Mouse (Mus musculus): ENCODE measurements at regions not wholly inside any gene's neighbourhood (a gene's known extent, or its start where the extent isn't known, plus 50 kb on each side); places are given as distances from the start of the nearest gene placed in this dataset.

DNA sequence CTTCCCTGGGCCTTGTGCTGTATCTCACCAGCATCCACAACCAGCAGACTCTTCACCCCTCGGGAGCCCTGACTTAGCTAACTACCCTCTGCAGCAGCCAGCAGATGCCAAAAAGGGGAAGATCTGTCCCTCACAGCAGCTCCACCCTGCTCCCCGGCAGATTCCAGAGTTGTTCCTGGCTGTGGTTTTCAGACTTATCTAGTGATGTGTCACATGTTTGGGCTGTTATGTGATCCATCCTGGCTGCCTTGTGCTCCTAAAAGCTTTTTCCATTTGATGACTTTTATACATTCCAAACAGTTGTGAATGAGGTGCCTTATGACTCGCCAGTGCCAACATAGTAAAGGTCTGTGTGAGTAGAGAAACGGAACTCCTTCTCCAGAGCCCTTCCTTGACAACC lies 250.6 kb upstream of the Paip1 start:
- Histone ChIP-seq H3K9me3 (ENCODE audit: control insufficient read depth, low read length) (no peaks in the 10 kb centered on the region), H3K4me1 (ENCODE audit: control insufficient read depth, insufficient read depth, low read length) (no peaks in the 10 kb centered on the region), H3K27ac (ENCODE audit: low read length) (no peak overlapping the region), H3K27me3 (replicated peaks; ENCODE audit: control insufficient read depth, insufficient read depth, low read length) (no peaks in the 10 kb centered on the region), H3K4me3 (ENCODE audit: low read length) (no peak overlapping the region), H3K36me3 (ENCODE audit: control insufficient read depth, insufficient read depth, low read length) (no peaks in the 10 kb centered on the region), H3K4me2 (ENCODE audit: low read depth, low read length) (no peak overlapping the region), H3K9ac (ENCODE audit: low read depth, low read length) (no peak overlapping the region)
- WGBS = 72% methylated on average over 4 of the region's 4 CpGs
- ATAC-seq = no peak

DNA sequence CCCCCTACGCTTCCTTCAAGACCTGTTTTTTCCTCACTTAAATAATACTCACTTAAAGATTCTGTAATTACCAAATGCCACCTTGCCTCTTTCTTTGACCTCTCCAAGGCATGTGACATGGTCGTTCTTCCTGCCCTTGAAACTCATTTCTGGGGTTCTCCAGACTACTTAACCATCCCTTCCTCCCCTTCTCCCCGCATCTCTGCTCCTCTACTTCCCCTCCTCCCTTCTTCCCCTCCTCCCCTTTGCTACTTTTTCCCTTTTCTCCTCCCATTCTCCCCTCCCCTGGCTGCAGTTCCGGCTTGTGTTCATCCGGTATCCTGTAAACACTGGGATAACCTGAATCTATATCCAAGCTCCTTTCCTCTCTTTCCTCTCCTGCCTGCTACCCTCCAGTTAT lies 250.2 kb upstream of the Paip1 start:
- no peaks in the 10 kb centered on the region for H3K4me1 ChIP-seq (ENCODE audit: control insufficient read depth, insufficient read depth, low read length)
- ATAC-seq = no peak

DNA sequence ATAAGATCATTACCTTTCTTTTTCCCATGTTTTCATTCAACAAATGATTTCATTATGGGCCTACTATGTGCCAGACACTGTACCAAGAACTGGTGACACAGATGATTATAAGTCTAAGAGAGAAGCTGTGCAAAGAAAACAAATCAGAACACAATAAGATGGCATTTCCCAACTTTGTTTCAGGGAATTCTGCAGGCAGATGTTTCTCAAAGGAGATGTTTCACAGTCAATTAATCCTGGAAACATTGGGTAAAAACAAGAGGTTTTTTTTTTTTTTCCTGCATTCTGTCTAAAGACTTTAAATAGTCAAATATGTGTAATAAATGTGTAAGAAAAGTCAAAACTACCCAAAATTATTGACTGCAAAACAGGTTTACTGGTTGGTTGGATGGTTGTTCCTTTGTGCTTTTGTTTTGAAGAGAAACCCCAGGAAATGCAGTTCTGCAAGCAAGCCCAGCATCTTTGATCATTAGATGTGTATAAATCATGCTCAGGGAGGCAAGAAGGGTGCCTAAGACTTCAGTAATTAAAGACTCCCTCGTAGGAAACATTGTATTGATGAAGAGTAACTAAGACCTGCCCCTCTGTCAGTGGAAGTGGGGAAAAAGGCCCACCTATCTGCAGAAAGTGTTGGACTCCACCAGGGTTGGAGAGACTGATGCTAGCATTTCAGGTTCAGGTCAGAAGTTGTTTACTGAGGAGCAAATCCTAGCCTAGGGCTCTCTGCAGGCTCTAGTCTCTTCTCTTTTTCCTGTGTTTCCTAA lies 249.1 kb upstream of the Paip1 start:
- Histone ChIP-seq H3K4me2 (ENCODE audit: low read depth, low read length) (no peak overlapping the region), H3K9me3 (ENCODE audit: control insufficient read depth, low read length) (no peaks in the 10 kb centered on the region), H3K4me3 (ENCODE audit: low read length) (no peak overlapping the region), H3K9ac (ENCODE audit: low read depth, low read length) (no peak overlapping the region), H3K27me3 (replicated peaks; ENCODE audit: control insufficient read depth, insufficient read depth, low read length) (no peaks in the 10 kb centered on the region), H3K4me1 (ENCODE audit: control insufficient read depth, insufficient read depth, low read length) (no peaks in the 10 kb centered on the region), H3K36me3 (ENCODE audit: control insufficient read depth, insufficient read depth, low read length) (no peaks in the 10 kb centered on the region), H3K27ac (ENCODE audit: low read length) (no peak overlapping the region)
- 31% methylated on average over 1 of the region's 1 CpGs for WGBS
- no peak for ATAC-seq

More for the DNA sequence above, 250.2 kb upstream of the Paip1 start:
- Histone ChIP-seq H3K9me3 (ENCODE audit: control insufficient read depth, low read length) (no peaks in the 10 kb centered on the region), H3K27ac (ENCODE audit: low read length) (no peak overlapping the region), H3K9ac (ENCODE audit: low read depth, low read length) (no peak overlapping the region), H3K36me3 (ENCODE audit: control insufficient read depth, insufficient read depth, low read length) (no peaks in the 10 kb centered on the region), H3K4me2 (ENCODE audit: low read depth, low read length) (no peak overlapping the region), H3K4me3 (ENCODE audit: low read length) (no peak overlapping the region), H3K27me3 (replicated peaks; ENCODE audit: control insufficient read depth, insufficient read depth, low read length) (no peaks in the 10 kb centered on the region)
- WGBS = 73% methylated on average over 5 of the region's 5 CpGs

DNA sequence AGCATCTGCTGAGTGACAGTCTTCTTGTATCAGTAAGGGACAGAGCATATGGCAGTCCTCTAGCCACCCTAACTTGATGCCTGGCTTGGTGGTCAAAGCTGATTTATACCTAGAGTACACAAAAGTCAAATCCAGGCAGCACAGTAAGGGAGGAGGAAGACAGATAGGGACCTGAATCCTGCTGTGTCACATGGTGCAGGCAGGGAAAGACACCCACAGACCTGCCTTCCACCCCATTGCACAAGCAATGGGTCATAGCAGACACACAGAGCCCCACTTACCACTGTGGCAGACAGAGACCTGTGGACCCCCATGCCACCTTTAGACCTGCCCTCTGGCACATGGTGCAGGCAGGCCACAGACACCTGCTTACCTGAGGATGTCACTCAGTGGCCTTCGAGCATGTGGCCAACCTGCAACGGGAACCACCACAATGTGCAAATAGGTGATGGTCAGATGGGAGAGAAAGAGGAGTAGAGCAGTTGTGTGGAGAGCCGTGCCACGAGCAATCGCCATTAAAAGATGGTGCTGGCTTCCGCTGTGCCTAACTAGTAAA lies 244.0 kb upstream of the Paip1 start:
- WGBS = 94% methylated on average over 6 of the region's 6 CpGs
- no peak overlapping the region for H3K9ac ChIP-seq (ENCODE audit: low read depth, low read length)
- no peak overlapping the region for H3K27ac ChIP-seq (ENCODE audit: low read length)
- no peaks in the 10 kb centered on the region for H3K9me3 ChIP-seq (ENCODE audit: control insufficient read depth, low read length)
- no peak overlapping the region for H3K4me3 ChIP-seq (ENCODE audit: low read length)
- no peaks in the 10 kb centered on the region for H3K4me1 ChIP-seq (ENCODE audit: control insufficient read depth, insufficient read depth, low read length)
- no peak overlapping the region for H3K4me2 ChIP-seq (ENCODE audit: low read depth, low read length)
- ATAC-seq = no peak
- H3K36me3 ChIP-seq (ENCODE audit: control insufficient read depth, insufficient read depth, low read length) = no peaks in the 10 kb centered on the region
- no peaks in the 10 kb centered on the region for H3K27me3 ChIP-seq (replicated peaks; ENCODE audit: control insufficient read depth, insufficient read depth, low read length)

DNA sequence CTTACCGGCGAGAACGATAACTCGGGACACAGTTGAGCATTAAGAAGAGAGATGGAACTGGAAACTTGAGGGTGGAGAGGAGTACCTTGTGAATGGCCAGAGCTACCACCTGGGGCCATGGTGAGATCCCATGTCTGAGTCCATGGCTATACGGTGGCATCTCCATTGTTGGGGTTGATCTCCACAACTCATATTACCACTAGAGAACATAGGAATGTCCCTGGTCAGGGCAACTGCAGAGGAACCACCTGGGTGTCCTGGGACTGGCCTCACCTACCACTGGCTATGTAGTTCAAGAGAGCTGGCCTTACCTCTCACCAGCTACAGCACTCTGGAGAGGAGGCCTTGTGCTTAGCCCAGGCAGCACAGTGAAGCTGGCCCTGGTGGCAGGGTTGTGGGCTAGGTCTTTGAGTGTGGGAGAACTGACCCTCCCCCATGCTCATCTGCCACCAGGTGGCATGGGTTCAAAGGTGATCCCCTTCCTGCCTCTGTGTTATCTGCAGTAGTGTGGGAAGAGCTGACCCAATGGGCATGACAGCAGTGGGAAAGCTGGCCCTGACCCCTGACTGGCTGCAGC lies 242.7 kb upstream of the Paip1 start:
- no peak overlapping the region for H3K4me2 ChIP-seq (ENCODE audit: low read depth, low read length)
- WGBS = 97% methylated on average over 5 of the region's 5 CpGs
- H3K27me3 ChIP-seq (replicated peaks; ENCODE audit: control insufficient read depth, insufficient read depth, low read length) = no peaks in the 10 kb centered on the region

DNA sequence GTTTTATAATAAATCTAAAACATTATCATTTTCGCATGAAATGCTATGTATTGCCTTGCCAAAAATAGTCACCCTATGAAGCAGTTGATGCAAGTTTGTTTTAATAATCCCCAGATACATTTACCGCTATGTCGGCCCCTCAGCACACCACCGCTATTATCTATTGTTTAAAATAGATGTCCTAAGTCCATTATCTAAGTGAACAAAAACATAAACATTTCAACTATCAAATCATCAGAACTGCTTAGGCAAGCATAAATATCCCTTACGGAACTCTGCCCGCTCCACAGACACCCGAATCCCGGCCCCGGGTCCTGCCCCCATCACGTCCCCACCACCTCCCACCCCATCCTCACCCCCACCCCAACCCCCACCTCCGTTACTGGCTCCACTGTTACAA lies 196.8 kb upstream of the Paip1 start:
- no peak for ATAC-seq
- Histone ChIP-seq H3K27ac (ENCODE audit: low read length) (no peak overlapping the region), H3K9me3 (ENCODE audit: control insufficient read depth, low read length) (no peaks in the 10 kb centered on the region), H3K9ac (ENCODE audit: low read depth, low read length) (no peak overlapping the region), H3K27me3 (replicated peaks; ENCODE audit: control insufficient read depth, insufficient read depth, low read length) (no peaks in the 10 kb centered on the region), H3K4me1 (ENCODE audit: control insufficient read depth, insufficient read depth, low read length) (no peaks in the 10 kb centered on the region), H3K4me2 (ENCODE audit: low read depth, low read length) (no peak overlapping the region), H3K36me3 (ENCODE audit: control insufficient read depth, insufficient read depth, low read length) (no peaks in the 10 kb centered on the region), H3K4me3 (ENCODE audit: low read length) (no peak overlapping the region)
- 73% methylated on average over 11 of the region's 11 CpGs for WGBS

More for the DNA sequence above, 242.7 kb upstream of the Paip1 start:
- H3K4me1 ChIP-seq (ENCODE audit: control insufficient read depth, insufficient read depth, low read length) = no peaks in the 10 kb centered on the region
- H3K36me3 ChIP-seq (ENCODE audit: control insufficient read depth, insufficient read depth, low read length) = no peaks in the 10 kb centered on the region
- no peak for ATAC-seq
- no peaks in the 10 kb centered on the region for H3K9me3 ChIP-seq (ENCODE audit: control insufficient read depth, low read length)
- H3K9ac ChIP-seq (ENCODE audit: low read depth, low read length) = no peak overlapping the region
- H3K27ac ChIP-seq (ENCODE audit: low read length) = no peak overlapping the region
- H3K4me3 ChIP-seq (ENCODE audit: low read length) = no peak overlapping the region

DNA sequence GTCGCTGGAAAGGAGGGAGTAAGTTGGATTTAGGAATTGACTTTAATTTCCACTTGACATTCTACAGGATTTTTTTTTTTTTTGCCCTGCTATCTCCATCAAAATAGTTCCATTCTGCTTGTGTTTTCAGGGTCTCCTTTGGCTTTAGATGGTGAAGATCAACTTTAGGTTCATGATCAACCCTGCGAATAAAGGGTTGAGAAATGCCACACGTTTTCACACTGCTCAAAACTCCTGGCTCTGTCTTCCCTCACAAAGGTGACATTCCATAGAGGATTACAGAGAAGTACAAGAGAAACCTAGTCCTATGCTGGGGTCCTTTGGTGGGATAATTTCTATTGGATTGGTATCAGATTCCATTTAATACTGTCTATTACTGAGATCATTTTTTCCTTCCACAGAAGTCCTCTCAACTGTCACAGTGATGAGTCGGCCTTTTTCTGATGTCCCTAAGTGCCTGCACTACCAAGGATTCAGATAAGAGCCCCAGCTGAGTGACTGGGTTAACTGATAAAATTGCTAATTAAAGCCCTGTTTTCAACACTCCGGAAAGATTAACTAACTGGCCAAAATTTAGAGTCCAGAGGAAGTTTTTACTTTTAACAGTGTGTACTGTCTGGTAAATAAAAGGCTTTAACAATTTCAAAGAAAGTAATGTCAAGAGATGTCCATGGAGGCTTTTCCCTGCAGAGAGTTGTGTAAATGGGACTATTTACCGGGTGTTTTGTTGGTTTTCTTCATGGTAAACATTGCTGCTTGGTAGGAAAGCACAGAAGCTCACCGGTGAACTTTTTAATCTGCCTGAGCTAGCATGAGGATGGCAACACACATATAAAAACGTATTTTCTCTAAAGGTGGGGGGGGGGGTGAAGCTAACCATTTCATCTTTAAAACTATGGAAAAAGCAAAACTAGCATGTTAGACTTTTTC lies 196.0 kb upstream of the Paip1 start:
- Histone ChIP-seq H3K27ac (ENCODE audit: low read length) (no peak overlapping the region), H3K36me3 (ENCODE audit: control insufficient read depth, insufficient read depth, low read length) (no peaks in the 10 kb centered on the region), H3K4me2 (ENCODE audit: low read depth, low read length) (no peak overlapping the region), H3K9me3 (ENCODE audit: control insufficient read depth, low read length) (no peaks in the 10 kb centered on the region), H3K9ac (ENCODE audit: low read depth, low read length) (no peak overlapping the region), H3K27me3 (replicated peaks; ENCODE audit: control insufficient read depth, insufficient read depth, low read length) (no peaks in the 10 kb centered on the region), H3K4me3 (ENCODE audit: low read length) (no peak overlapping the region), H3K4me1 (ENCODE audit: control insufficient read depth, insufficient read depth, low read length) (no peaks in the 10 kb centered on the region)
- 53% methylated on average over 8 of the region's 8 CpGs for WGBS
- ATAC-seq = peak; percentile 79

DNA sequence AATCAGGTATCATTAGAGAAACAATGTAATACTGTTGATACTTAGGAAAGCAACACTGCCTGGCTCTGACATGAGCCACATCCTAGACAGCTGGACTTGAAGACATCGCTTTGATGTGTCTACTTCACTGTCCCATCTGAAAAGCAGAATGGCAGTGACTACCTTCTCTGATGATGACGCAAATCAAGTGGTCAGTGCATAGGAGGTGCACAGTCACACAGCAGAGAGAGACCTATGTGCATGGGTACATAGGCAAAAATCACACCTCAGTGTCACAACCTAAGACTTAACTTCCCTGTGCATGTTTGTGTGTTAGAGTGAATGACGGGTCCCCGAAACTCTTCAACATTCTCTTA lies 195.4 kb upstream of the Paip1 start:
- no peak overlapping the region for H3K27ac ChIP-seq (ENCODE audit: low read length)
- H3K4me1 ChIP-seq (ENCODE audit: control insufficient read depth, insufficient read depth, low read length) = no peaks in the 10 kb centered on the region
- no peak overlapping the region for H3K4me3 ChIP-seq (ENCODE audit: low read length)
- 91% methylated on average over 4 of the region's 4 CpGs for WGBS
- no peak overlapping the region for H3K4me2 ChIP-seq (ENCODE audit: low read depth, low read length)
- ATAC-seq = no peak
- H3K9me3 ChIP-seq (ENCODE audit: control insufficient read depth, low read length) = no peaks in the 10 kb centered on the region
- H3K36me3 ChIP-seq (ENCODE audit: control insufficient read depth, insufficient read depth, low read length) = no peaks in the 10 kb centered on the region
- H3K27me3 ChIP-seq (replicated peaks; ENCODE audit: control insufficient read depth, insufficient read depth, low read length) = no peaks in the 10 kb centered on the region
- no peak overlapping the region for H3K9ac ChIP-seq (ENCODE audit: low read depth, low read length)

DNA sequence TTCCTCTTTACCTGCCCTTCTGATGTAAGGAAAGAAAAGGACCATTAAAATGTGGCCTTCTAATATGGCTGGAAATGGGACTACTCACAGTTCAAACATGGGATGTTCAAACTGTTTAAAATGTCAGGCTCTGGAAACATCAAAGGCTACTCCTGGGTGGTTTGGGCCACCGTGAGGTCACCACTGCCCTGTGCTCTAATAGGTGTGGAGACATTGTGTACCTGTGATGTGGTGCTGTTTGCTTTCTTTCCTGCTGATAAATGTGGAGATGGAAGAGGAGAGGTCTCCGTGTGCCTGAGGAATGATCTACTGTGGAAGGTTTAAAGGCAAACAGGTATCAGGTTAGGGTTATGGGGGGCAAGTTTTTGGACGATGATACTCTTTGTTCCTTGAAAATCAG lies 194.5 kb upstream of the Paip1 start:
- H3K4me3 ChIP-seq (ENCODE audit: low read length) = no peak overlapping the region
- no peaks in the 10 kb centered on the region for H3K9me3 ChIP-seq (ENCODE audit: control insufficient read depth, low read length)
- no peak for ATAC-seq
- H3K9ac ChIP-seq (ENCODE audit: low read depth, low read length) = no peak overlapping the region
- no peak overlapping the region for H3K27ac ChIP-seq (ENCODE audit: low read length)
- 48% methylated on average over 3 of the region's 3 CpGs for WGBS
- no peaks in the 10 kb centered on the region for H3K27me3 ChIP-seq (replicated peaks; ENCODE audit: control insufficient read depth, insufficient read depth, low read length)
- no peaks in the 10 kb centered on the region for H3K4me1 ChIP-seq (ENCODE audit: control insufficient read depth, insufficient read depth, low read length)
- no peaks in the 10 kb centered on the region for H3K36me3 ChIP-seq (ENCODE audit: control insufficient read depth, insufficient read depth, low read length)
- H3K4me2 ChIP-seq (ENCODE audit: low read depth, low read length) = no peak overlapping the region

All from intestine, embryonic 16.5 days (tissue).